Mouse (Mus musculus) small intestine, adult 2 months (tissue): Measurements from ENCODE around the gene Camta1.

Source experiments
- CTCF ChIP-seq: fragments of 200-500 bp; IDR thresholded peaks from 2 replicates; pipeline ENCODE4 v1.5.1; 2012; ENCODE audit warnings: low read depth, mild to moderate bottlenecking, control low read depth, inconsistent platforms, low read length, moderate library complexity, mixed read lengths; ENCODE audit not compliant: insufficient replicate concordance, insufficient read length; ENCODE audit errors: extremely low read depth
- POLR2A ChIP-seq: fragments of 200-500 bp; IDR thresholded peaks from 2 replicates; pipeline ENCODE4 v1.6.1; 2012; ENCODE audit warnings: low read depth, mild to moderate bottlenecking, control low read depth, inconsistent platforms, low read length, moderate library complexity

GRCm38 (mm10) chr4:151315726-151316125, 546.0 kb downstream of the Camta1 start:
- no peak for TF ChIP-seq CTCF
- TF ChIP-seq POLR2A, result no peak
